Mouse (Mus musculus) erythroblast, embryonic 14.5 days (primary cell): ENCODE measurements around the gene Unkl.

Experiments used
- GATA1 ChIP-seq: IDR thresholded peaks from 2 replicates; pipeline ENCODE4 v1.6.1; 2012; ENCODE audit warnings: low read length, inconsistent platforms, mixed read lengths
- TAL1 ChIP-seq: IDR thresholded peaks from 3 replicates; pipeline ENCODE4 v1.6.1; 2012; ENCODE audit warnings: low read length, inconsistent platforms, mixed read lengths

- no peak for TF ChIP-seq TAL1
- no peak for TF ChIP-seq GATA1
Observed at GRCm38 (mm10) chr17:25210680-25211466, 22.7 kb downstream of the Unkl start.
